8 mouse cellular contexts compared by ENCODE assay signal in the genomic region with DNA sequence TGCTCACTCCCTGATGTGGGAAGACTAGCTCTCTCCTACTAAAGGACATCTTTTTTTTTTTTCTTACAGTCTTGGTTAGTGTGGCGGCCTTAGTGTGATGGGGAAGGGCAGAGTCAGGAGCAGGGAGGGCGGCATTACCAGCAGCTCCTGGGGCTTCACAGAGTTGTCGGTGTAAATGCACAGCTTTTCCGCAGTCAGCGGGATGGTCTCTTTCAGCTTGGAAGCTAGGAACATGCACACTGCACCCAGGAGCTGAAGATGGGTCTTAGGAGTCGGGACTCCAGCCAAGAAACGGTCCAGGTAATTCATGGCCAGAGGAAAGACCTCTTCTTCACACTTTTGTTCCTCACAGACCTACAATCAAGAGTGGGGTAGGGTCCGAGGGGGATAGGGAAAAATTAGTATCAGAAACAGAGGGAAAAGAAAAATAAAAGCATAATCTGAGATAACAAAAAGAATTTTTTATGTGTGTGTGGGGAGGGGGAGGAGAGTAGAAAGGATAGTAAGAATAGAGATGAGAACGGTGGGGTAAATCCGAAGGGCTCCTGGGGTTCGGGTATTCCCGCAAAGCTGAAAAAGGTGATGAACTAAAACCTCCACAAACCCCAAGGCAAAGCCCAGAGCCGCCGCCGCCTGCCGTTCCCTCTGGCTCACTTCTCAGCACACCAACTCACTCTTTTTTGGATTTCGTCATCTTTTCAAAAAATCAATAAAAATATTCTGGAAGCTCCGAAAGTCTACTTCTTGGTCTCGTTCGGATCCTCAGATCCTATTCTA. TPM values are rescaled to one million over a fixed set of nuclear protein-coding genes. Genes with fewer than 3 reads are reported as not detected.
DNase-seq lines count a peak whose midpoint lies in the region; ATAC-seq lines count a peak whose summit lies in the region.

No protein-coding gene starts in this region.

- H3K4me1 ChIP-seq in kidney, embryonic 15.5 days = peaks cover 78% of the 10 kb centered on the region
- peaks cover 50% of the 10 kb centered on the region for H3K4me1 ChIP-seq in heart, embryonic 11.5 days (ENCODE audit: control insufficient read depth, insufficient read depth, low read length)
- H3K4me1 ChIP-seq in limb, embryonic 12.5 days (replicated peaks) = peaks cover 66% of the 10 kb centered on the region

- H3K27ac ChIP-seq in kidney, embryonic 15.5 days = peak overlapping the region; percentile 63
- H3K27ac ChIP-seq in heart, embryonic 11.5 days (ENCODE audit: low read depth, low read length) = peak overlapping the region; percentile 84
- peak overlapping the region; percentile 98 for H3K27ac ChIP-seq in limb, embryonic 12.5 days

- 5% methylated on average over 20 of the region's 20 CpGs for WGBS in kidney, embryonic 15.5 days
- 5% methylated on average over 20 of the region's 20 CpGs for WGBS in heart, embryonic 11.5 days (ENCODE audit: insufficient replicate concordance)
- 5% methylated on average over 20 of the region's 20 CpGs for WGBS in limb, embryonic 12.5 days

- no peaks in the 10 kb centered on the region for H3K9me3 ChIP-seq in kidney, embryonic 15.5 days (replicated peaks)
- no peaks in the 10 kb centered on the region for H3K9me3 ChIP-seq in heart, embryonic 11.5 days (replicated peaks; ENCODE audit: control insufficient read depth, low read length)
- H3K9me3 ChIP-seq in limb, embryonic 12.5 days = no peaks in the 10 kb centered on the region

- peak overlapping the region; percentile 71 for H3K4me3 ChIP-seq in kidney, embryonic 15.5 days (replicated peaks)
- peak overlapping the region; percentile 69 for H3K4me3 ChIP-seq in heart, embryonic 11.5 days (ENCODE audit: low read depth, low read length)
- H3K4me3 ChIP-seq in limb, embryonic 12.5 days (replicated peaks) = peak overlapping the region; percentile 88

- H3K9ac ChIP-seq in kidney, embryonic 15.5 days = peak overlapping the region; percentile 76
- peak overlapping the region; percentile 99 for H3K9ac ChIP-seq in heart, embryonic 11.5 days (ENCODE audit: low read depth, low read length)
- H3K9ac ChIP-seq in limb, embryonic 12.5 days (replicated peaks) = peak overlapping the region; percentile 98

- peak overlapping the region; percentile 91 for H3K4me2 ChIP-seq in kidney, embryonic 15.5 days
- H3K4me2 ChIP-seq in heart, embryonic 11.5 days = peak overlapping the region; percentile 80
- peak overlapping the region; percentile 86 for H3K4me2 ChIP-seq in limb, embryonic 12.5 days

- no peak for DNase-seq in kidney, adult 11 months
- peak; percentile 66 for DNase-seq in adrenal gland, postnatal 14 days
- peak; percentile 12 to 18 for DNase-seq in natural killer cell, adult 2 months (ENCODE audit: low spot score in 2 of 2)
- no peak for DNase-seq in urinary bladder, postnatal 4 days (ENCODE audit: low spot score in 2 of 2)
- no peak for DNase-seq in left cerebral cortex, adult 9 months (ENCODE audit: low spot score in 2 of 2)

- ATAC-seq in kidney, embryonic 15.5 days (replicated peaks; ENCODE audit: low FRiP score) = no peak
- ATAC-seq in heart, embryonic 11.5 days (replicated peaks; ENCODE audit: insufficient number of reproducible peaks, low FRiP score, low TSS enrichment) = no peak
- ATAC-seq in limb, embryonic 12.5 days (ENCODE audit: insufficient number of reproducible peaks, insufficient read depth, low FRiP score, low TSS enrichment, low read depth) = no peak

- no peaks in the 10 kb centered on the region for H3K27me3 ChIP-seq in kidney, embryonic 15.5 days
- no peaks in the 10 kb centered on the region for H3K27me3 ChIP-seq in heart, embryonic 11.5 days (ENCODE audit: control insufficient read depth, insufficient read depth, low read length)
- H3K27me3 ChIP-seq in limb, embryonic 12.5 days = no peaks in the 10 kb centered on the region

- peaks cover 29% of the 10 kb centered on the region for H3K36me3 ChIP-seq in kidney, embryonic 15.5 days
- no peaks in the 10 kb centered on the region for H3K36me3 ChIP-seq in heart, embryonic 11.5 days (ENCODE audit: control insufficient read depth, insufficient read depth, low read length)
- peaks cover 39% of the 10 kb centered on the region for H3K36me3 ChIP-seq in limb, embryonic 12.5 days

RNA-seq across cellular contexts. Expression of a gene that starts 3.3 kb away (rescaled TPM):
- 666 and 667 TPM in 2 replicates for polyA plus RNA-seq in kidney, embryonic 15.5 days (2015; fragmentation: Nextera tagmentation; extraction: Ambion mirVana)
- total RNA-seq in adrenal gland, postnatal 14 days (2021) = 206 and 209 TPM in 2 replicates
- 712 and 821 TPM in 2 replicates for polyA plus RNA-seq in heart, embryonic 11.5 days (2014; fragmentation: Nextera tagmentation; extraction: Ambion mirVana)
- polyA plus RNA-seq in limb, embryonic 12.5 days (2016; fragmentation: Nextera tagmentation; extraction: Ambion mirVana) = 1,264 and 1,267 TPM in 2 replicates

RNA-seq across cellular contexts. Expression of a gene that starts 39.4 kb away (rescaled TPM):
- 3.2 and 3.4 TPM in 2 replicates for polyA plus RNA-seq in kidney, embryonic 15.5 days (2015; fragmentation: Nextera tagmentation; extraction: Ambion mirVana)
- total RNA-seq in adrenal gland, postnatal 14 days (2021) = 15.4 and 18.3 TPM in 2 replicates
- 5.5 and 6.9 TPM in 2 replicates for polyA plus RNA-seq in heart, embryonic 11.5 days (2014; fragmentation: Nextera tagmentation; extraction: Ambion mirVana)
- 3.7 and 5.0 TPM in 2 replicates for polyA plus RNA-seq in limb, embryonic 12.5 days (2016; fragmentation: Nextera tagmentation; extraction: Ambion mirVana)

Comparison
In these comparisons a context has a peak if more than half of its experiments do, and no peak if none do; other contexts are left out.
1. DNase-seq: peak in adrenal gland, postnatal 14 days (single experiment) and natural killer cell, adult 2 months (2 of 2); none in kidney, adult 11 months (single experiment), urinary bladder, postnatal 4 days (0 of 2) and left cerebral cortex, adult 9 months (0 of 2).
2. Peak in every context shown above with its lines, with median percentiles within 50 percentile points of each other: H3K27ac ChIP-seq, H3K4me2 ChIP-seq, H3K4me3 ChIP-seq and H3K9ac ChIP-seq.